Mouse (Mus musculus): Measurements from ENCODE around the gene Gm15217.

GRCm38 (mm10) chr14:46333421-46334237 is 45.6 kb upstream of the Gm15217 start:
- TF ChIP-seq CTCF (IDR thresholded peaks at IDR 0.05; ENCODE audit: low read depth) (no peak), EP300 (optimal IDR thresholded peaks at IDR 0.05) (no peak)

Measured in stomach, postnatal 0 days (tissue).